9 mouse cellular contexts compared by ENCODE assay signal in genomic region chr15:99008801-99009241, GRCm38 (mm10). TPM values are rescaled to one million over a fixed set of nuclear protein-coding genes. Genes with fewer than 3 reads are reported as not detected.
DNase-seq lines count a peak whose midpoint lies in the region; ATAC-seq lines count a peak whose summit lies in the region.
"Had no signal": no experiment of that assay in that cellular context is flagged by ENCODE, and none has a peak within 500 bp of the region (broad histone marks: within the 10 kb centered on the region; RNA-seq: fewer than 3 reads in every experiment).

No protein-coding gene starts in this region.

- H3K9ac ChIP-seq in heart, embryonic 16.5 days (ENCODE audit: low read length): peak overlapping the region; percentile 26; the same call in 1 of the 2 replicates
- no peak overlapping the region for H3K9ac ChIP-seq in forebrain, embryonic 11.5 days (ENCODE audit: low read length)

- DNase-seq in heart, postnatal 10 days: no peak
- peak; percentile 80 for DNase-seq in CD4-positive, CD25-positive, alpha-beta regulatory T cell, adult 2 months (ENCODE audit: low read depth, low spot score)
- peak; percentile 90 for DNase-seq in naive thymus-derived CD4-positive, alpha-beta T cell, adult 2 months (ENCODE audit: low read depth)
- no peak for DNase-seq in left cerebral cortex, postnatal 4 days
- no peak for DNase-seq in forebrain, embryonic 11.5 days (ENCODE audit: low spot score)
- no peak for DNase-seq in forebrain, embryonic 10.5 days (ENCODE audit: extremely low spot score, low spot score)
- DNase-seq: cerebellum, adult 11-12 months had no signal

- no peaks in the 10 kb centered on the region for H3K36me3 ChIP-seq in heart, embryonic 16.5 days (ENCODE audit: control insufficient read depth, insufficient read depth)
- H3K36me3 ChIP-seq in forebrain, embryonic 11.5 days (ENCODE audit: control insufficient read depth, insufficient read depth, low read length): no peaks in the 10 kb centered on the region
- H3K36me3 ChIP-seq in forebrain, embryonic 10.5 days (replicated peaks): no peaks in the 10 kb centered on the region

- 14% methylated on average over 6 of the region's 6 CpGs for WGBS in heart, embryonic 16.5 days
- 87% methylated on average over 6 of the region's 6 CpGs for WGBS in forebrain, embryonic 11.5 days
- 77% methylated on average over 6 of the region's 6 CpGs for WGBS in forebrain, embryonic 10.5 days

- peak overlapping the region; percentile 59 for H3K27ac ChIP-seq in heart, embryonic 16.5 days (ENCODE audit: low read length)
- no peak overlapping the region for H3K27ac ChIP-seq in forebrain, embryonic 11.5 days (ENCODE audit: low read depth, low read length)
- H3K27ac ChIP-seq in forebrain, embryonic 10.5 days: no peak overlapping the region

- ATAC-seq in heart, embryonic 16.5 days (replicated peaks; ENCODE audit: extremely low read depth, insufficient read depth, low FRiP score): 0 out of 2 replicates have a peak, but pooled peaks have one; percentile 23
- ATAC-seq in granulocyte monocyte progenitor cell, adult 5-6 weeks (replicated peaks; ENCODE audit: poor library complexity, severe bottlenecking): peak; percentile 70
- no peak for ATAC-seq in forebrain, embryonic 11.5 days (replicated peaks; ENCODE audit: low FRiP score)

- peaks cover 6% of the 10 kb centered on the region for H3K4me1 ChIP-seq in heart, embryonic 16.5 days (ENCODE audit: control insufficient read depth, insufficient read depth, low read length)
- H3K4me1 ChIP-seq in forebrain, embryonic 11.5 days (replicated peaks; ENCODE audit: control insufficient read depth, insufficient read depth, low read length): no peaks in the 10 kb centered on the region
- H3K4me1 ChIP-seq in forebrain, embryonic 10.5 days: no peaks in the 10 kb centered on the region

- H3K27me3 ChIP-seq in heart, embryonic 16.5 days (ENCODE audit: control insufficient read depth, insufficient read depth, low read length): no peaks in the 10 kb centered on the region
- no peaks in the 10 kb centered on the region for H3K27me3 ChIP-seq in forebrain, embryonic 11.5 days (ENCODE audit: control insufficient read depth, insufficient read depth, low read length)
- no peaks in the 10 kb centered on the region for H3K27me3 ChIP-seq in forebrain, embryonic 10.5 days (ENCODE audit: poor library complexity, severe bottlenecking)

- no peak overlapping the region for H3K4me2 ChIP-seq in heart, embryonic 16.5 days (ENCODE audit: low read depth, low read length)
- no peak overlapping the region for H3K4me2 ChIP-seq in forebrain, embryonic 11.5 days (ENCODE audit: low read depth, low read length, severe bottlenecking)

- H3K4me3 ChIP-seq in heart, embryonic 16.5 days (ENCODE audit: low read length): no peak overlapping the region
- H3K4me3 ChIP-seq in forebrain, embryonic 11.5 days (ENCODE audit: low read depth, low read length): no peak overlapping the region
- H3K4me3 ChIP-seq in forebrain, embryonic 10.5 days: no peak overlapping the region

- H3K9me3 ChIP-seq in heart, embryonic 16.5 days (replicated peaks; ENCODE audit: control insufficient read depth, low read length): no peaks in the 10 kb centered on the region
- H3K9me3 ChIP-seq in forebrain, embryonic 11.5 days (ENCODE audit: control insufficient read depth, low read length): no peaks in the 10 kb centered on the region; the same call in 1 of the 2 replicates
- no peaks in the 10 kb centered on the region for H3K9me3 ChIP-seq in forebrain, embryonic 10.5 days

- intact Hi-C loops in heart, postnatal 10 days (cut with DNase I): no loop called here
- intact Hi-C loops in left cerebral cortex, postnatal 4 days (cut with DNase I): no loop called here

RNA-seq across cellular contexts. Expression of gene Tuba1c, which starts 20.9 kb away (rescaled TPM):
- 130 and 149 TPM in 2 replicates for polyA plus RNA-seq in heart, embryonic 16.5 days (2015; fragmentation: Nextera tagmentation; extraction: Ambion mirVana)
- total RNA-seq in heart, postnatal 10 days (2021): 10 to 100 TPM; 80.7 to 99.8 TPM
- total RNA-seq in granulocyte monocyte progenitor cell, adult 5-6 weeks (2014; fragmentation: Nextera tagmentation): 117 and 131 TPM in 2 replicates
- total RNA-seq in granulocyte monocyte progenitor cell, adult 5-6 weeks (2017): 109 and 120 TPM in 2 replicates
- total RNA-seq in left cerebral cortex, postnatal 4 days (2021): 100 to 1,000 TPM; 548 to 589 TPM
- 142 and 160 TPM in 2 replicates for polyA plus RNA-seq in forebrain, embryonic 11.5 days (2014; fragmentation: Nextera tagmentation; extraction: Ambion mirVana)
- polyA plus RNA-seq in forebrain, embryonic 10.5 days (2016; fragmentation: Nextera tagmentation; extraction: Ambion mirVana): 160 and 171 TPM in 2 replicates

RNA-seq across cellular contexts. Expression of gene Prph, which starts 46.2 kb away (rescaled TPM):
- 1.4 and 2.4 TPM in 2 replicates for polyA plus RNA-seq in heart, embryonic 16.5 days (2015; fragmentation: Nextera tagmentation; extraction: Ambion mirVana)
- total RNA-seq in heart, postnatal 10 days (2021): under 1 TPM; 0.27 to 0.53 TPM
- not detected in 2 replicates for total RNA-seq in granulocyte monocyte progenitor cell, adult 5-6 weeks (2014; fragmentation: Nextera tagmentation)
- total RNA-seq in granulocyte monocyte progenitor cell, adult 5-6 weeks (2017): not detected in 2 replicates
- 1 to 10 TPM; 4.0 to 5.2 TPM for total RNA-seq in left cerebral cortex, postnatal 4 days (2021)
- polyA plus RNA-seq in forebrain, embryonic 11.5 days (2014; fragmentation: Nextera tagmentation; extraction: Ambion mirVana): 0.19 and 0.94 TPM in 2 replicates
- 0.20 and 0.33 TPM in 2 replicates for polyA plus RNA-seq in forebrain, embryonic 10.5 days (2016; fragmentation: Nextera tagmentation; extraction: Ambion mirVana)

RNA-seq across cellular contexts. Expression of gene Tuba1a, which starts 55.3 kb away (rescaled TPM):
- polyA plus RNA-seq in heart, embryonic 16.5 days (2015; fragmentation: Nextera tagmentation; extraction: Ambion mirVana): 727 and 789 TPM in 2 replicates
- 100 to 1,000 TPM; 263 to 273 TPM for total RNA-seq in heart, postnatal 10 days (2021)
- 21.3 and 34.8 TPM in 2 replicates for total RNA-seq in granulocyte monocyte progenitor cell, adult 5-6 weeks (2014; fragmentation: Nextera tagmentation)
- 19.6 and 24.6 TPM in 2 replicates for total RNA-seq in granulocyte monocyte progenitor cell, adult 5-6 weeks (2017)
- total RNA-seq in left cerebral cortex, postnatal 4 days (2021): 1,000 to 10,000 TPM; 8,276 to 8,744 TPM
- 5,083 and 5,852 TPM in 2 replicates for polyA plus RNA-seq in forebrain, embryonic 11.5 days (2014; fragmentation: Nextera tagmentation; extraction: Ambion mirVana)
- 2,769 and 3,107 TPM in 2 replicates for polyA plus RNA-seq in forebrain, embryonic 10.5 days (2016; fragmentation: Nextera tagmentation; extraction: Ambion mirVana)

RNA-seq across cellular contexts. Expression of gene Gm49450, which starts 55.5 kb away (rescaled TPM):
- polyA plus RNA-seq in heart, embryonic 16.5 days (2015; fragmentation: Nextera tagmentation; extraction: Ambion mirVana): not detected in 2 replicates
- not detected for total RNA-seq in heart, postnatal 10 days (2021)
- total RNA-seq in granulocyte monocyte progenitor cell, adult 5-6 weeks (2014; fragmentation: Nextera tagmentation): not detected in 2 replicates
- not detected in 2 replicates for total RNA-seq in granulocyte monocyte progenitor cell, adult 5-6 weeks (2017)
- total RNA-seq in left cerebral cortex, postnatal 4 days (2021): not detected
- polyA plus RNA-seq in forebrain, embryonic 11.5 days (2014; fragmentation: Nextera tagmentation; extraction: Ambion mirVana): not detected in 2 replicates
- not detected in 2 replicates for polyA plus RNA-seq in forebrain, embryonic 10.5 days (2016; fragmentation: Nextera tagmentation; extraction: Ambion mirVana)

Comparison
In these comparisons a context has a peak if more than half of its experiments do, and no peak if none do; other contexts are left out.
1. DNase-seq: peak in CD4-positive, CD25-positive, alpha-beta regulatory T cell, adult 2 months (single experiment) and naive thymus-derived CD4-positive, alpha-beta T cell, adult 2 months (single experiment); none in heart, postnatal 10 days (0 of 2), left cerebral cortex, postnatal 4 days (single experiment), forebrain, embryonic 11.5 days (single experiment) and forebrain, embryonic 10.5 days (single experiment).
2. RNA of gene Tuba1c, which starts 20.9 kb away (total RNA-seq): 548 to 589 TPM in left cerebral cortex, postnatal 4 days; 109 to 131 TPM in granulocyte monocyte progenitor cell, adult 5-6 weeks and 80.7 to 99.8 TPM in heart, postnatal 10 days; every median in the first group is over 4 times any median in the second.
3. RNA of gene Tuba1a, which starts 55.3 kb away (total RNA-seq): 8,276 to 8,744 TPM in left cerebral cortex, postnatal 4 days; 263 to 273 TPM in heart, postnatal 10 days and 19.6 to 34.8 TPM in granulocyte monocyte progenitor cell, adult 5-6 weeks; every median in the first group is over 10 times any median in the second.